Mouse (Mus musculus) bone marrow macrophage, adult 2 months (primary cell): ENCODE results near the gene H2-Aa. TPM values are rescaled to one million over a fixed set of nuclear protein-coding genes. Genes with fewer than 3 reads are reported as not detected.
A peak's percentile ranks its signal among the peaks of the same experiment; 100 is the strongest.

Source experiments
- H3K27ac ChIP-seq: 2 replicates; pipeline ENCODE4 v1.5.1; 2012; ENCODE audit warnings: low read depth, low read length; ENCODE audit not compliant: insufficient read depth
- H3K4me1 ChIP-seq: 2 replicates; pipeline ENCODE4 v1.6.1; 2012; ENCODE audit warnings: low read length; ENCODE audit not compliant: control insufficient read depth, insufficient read depth
- H3K4me3 ChIP-seq: 2 replicates; pipeline ENCODE4 v1.5.1; 2012; ENCODE audit warnings: mild to moderate bottlenecking, low read length, moderate library complexity; ENCODE audit not compliant: insufficient read depth
- CTCF ChIP-seq: IDR thresholded peaks from 2 replicates; pipeline ENCODE4 v1.5.1; 2012; ENCODE audit warnings: low read depth, mild to moderate bottlenecking, low read length, moderate library complexity
- POLR2A ChIP-seq: IDR thresholded peaks from 2 replicates; pipeline ENCODE4 v1.6.1; 2012; ENCODE audit warnings: mild to moderate bottlenecking, low read depth, low read length, borderline replicate concordance
- polyA plus RNA-seq: library from polyadenylated mRNA; stranded (reverse); fragments of >200 nt; gene quantifications from 2 replicates; pipeline ENCODE4 v1.2.4, GENCODE M21; 2012; ENCODE audit not compliant: missing spikeins, insufficient read depth, insufficient read length

The H2-Aa gene
- polyA plus RNA-seq, 1 experiment: 2,467 TPM

DNA sequence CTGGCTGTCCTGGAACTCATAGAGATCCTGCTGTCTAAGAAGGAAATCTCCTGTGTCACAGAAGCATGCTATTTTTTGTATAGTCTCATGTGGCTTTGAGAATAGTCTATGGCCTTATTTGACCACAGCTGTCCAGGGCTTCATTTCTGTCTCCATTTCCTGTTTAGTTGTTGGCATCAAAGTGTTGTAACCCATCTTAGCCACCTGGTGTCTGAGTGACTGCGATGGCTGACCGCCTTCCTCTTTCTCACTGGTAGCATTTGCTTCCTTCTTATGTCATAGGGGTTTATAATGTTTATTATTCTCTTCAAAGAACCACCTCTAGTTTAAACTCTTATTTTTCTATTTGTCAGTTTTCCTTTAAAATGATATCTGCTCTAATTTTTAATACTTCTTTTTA, 38.9 kb downstream of the H2-Aa start:
- Histone ChIP-seq H3K4me3 (no peak overlapping the region), H3K27ac (no peak overlapping the region), H3K4me1 (peaks cover 4% of the 10 kb centered on the region)
- TF ChIP-seq POLR2A: no peak

DNA sequence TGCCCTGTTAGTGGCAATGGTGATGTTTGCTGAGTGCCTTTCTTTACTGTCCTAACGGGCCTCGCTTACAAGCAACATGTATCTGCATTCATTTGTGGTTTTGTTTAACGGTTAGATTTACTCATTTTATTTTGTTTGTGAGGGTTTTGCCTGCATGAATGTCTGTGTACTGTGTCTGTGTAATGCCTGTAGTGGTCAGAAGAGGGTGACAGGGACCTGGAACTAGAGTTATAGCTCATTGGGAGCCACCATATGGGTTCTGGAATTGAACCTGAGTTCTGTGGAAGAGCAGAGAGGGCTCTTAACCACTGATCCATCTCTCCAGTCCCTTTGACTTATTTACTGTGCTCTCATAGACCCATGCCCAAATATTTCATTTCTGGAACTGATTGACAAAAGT, 40.6 kb downstream of the H2-Aa start:
- H3K4me3 ChIP-seq: no peak overlapping the region
- peaks cover 4% of the 10 kb centered on the region for H3K4me1 ChIP-seq
- TF ChIP-seq POLR2A: no peak
- TF ChIP-seq CTCF: no peak
- no peak overlapping the region for H3K27ac ChIP-seq

DNA sequence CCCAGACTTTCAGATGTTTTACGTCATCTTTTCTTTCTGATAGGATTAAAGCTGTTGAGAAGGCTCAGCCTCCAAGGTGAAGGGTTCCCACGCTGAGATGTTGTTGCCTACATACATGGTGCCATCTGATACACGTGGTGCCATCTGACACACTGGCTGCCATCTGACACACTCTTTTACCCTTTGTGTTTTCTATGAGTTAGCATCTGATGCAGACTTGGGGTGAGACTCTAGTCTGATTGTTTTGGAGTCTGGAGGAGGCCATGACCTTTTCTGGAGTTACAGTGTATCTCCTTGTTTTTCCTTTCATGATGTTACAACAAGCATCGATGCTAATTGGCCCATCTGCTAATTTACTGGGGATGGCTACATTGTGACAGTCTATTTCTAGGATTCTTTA, 43.0 kb downstream of the H2-Aa start:
- no peak overlapping the region for H3K4me3 ChIP-seq
- TF ChIP-seq CTCF (no peak), POLR2A (no peak)

DNA sequence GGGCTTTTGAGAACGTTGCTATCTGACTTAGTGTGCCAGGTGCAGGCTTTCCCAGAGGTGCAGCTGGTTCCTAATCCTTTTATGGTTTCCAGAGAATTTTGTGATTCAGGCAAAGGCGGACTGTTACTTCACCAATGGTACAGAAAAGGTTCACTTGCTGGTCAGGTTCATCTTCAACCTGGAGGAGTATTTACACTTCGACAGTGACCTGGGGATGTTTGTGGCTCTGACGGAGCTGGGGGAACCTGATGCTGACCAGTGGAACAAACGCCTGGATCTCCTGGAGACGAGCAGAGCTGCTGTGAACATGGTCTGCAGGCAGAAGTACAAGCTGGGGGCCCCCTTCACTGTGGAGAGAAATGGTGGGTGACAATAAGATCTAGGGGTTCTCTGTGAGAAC, 46.7 kb downstream of the H2-Aa start:
- H3K27ac ChIP-seq: no peak overlapping the region
- TF ChIP-seq POLR2A (no peak), CTCF (no peak)
- peaks cover 11% of the 10 kb centered on the region for H3K4me1 ChIP-seq
- H3K4me3 ChIP-seq: no peak overlapping the region

More for the DNA sequence above, 43.0 kb downstream of the H2-Aa start:
- H3K4me1 ChIP-seq: peaks cover 8% of the 10 kb centered on the region
- H3K27ac ChIP-seq: no peak overlapping the region

DNA sequence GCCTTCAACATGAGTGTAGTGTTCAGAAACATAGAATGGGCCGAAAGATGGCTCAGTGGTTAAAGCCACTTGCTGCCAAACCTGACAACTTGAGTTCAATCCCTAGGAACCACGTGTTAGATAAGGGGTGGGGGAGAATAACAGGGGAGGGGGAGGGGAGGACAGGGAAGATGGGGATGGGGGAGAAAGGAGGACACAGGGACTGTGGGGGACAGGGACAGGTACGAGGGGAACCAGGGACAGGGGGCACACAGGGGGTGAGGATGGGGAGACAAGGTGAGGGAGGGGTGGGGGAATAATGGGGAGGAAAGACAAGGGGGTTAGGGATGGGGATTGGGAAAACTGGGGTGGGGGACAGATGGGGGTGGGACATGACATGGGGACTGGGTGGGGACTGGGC, 47.3 kb downstream of the H2-Aa start:
- Histone ChIP-seq H3K27ac (peak overlapping the region; percentile 76; the same call in 1 of the 2 replicates), H3K4me3 (peak overlapping the region; percentile 42), H3K4me1 (peaks cover 11% of the 10 kb centered on the region)
- TF ChIP-seq CTCF: no peak
- no peak for TF ChIP-seq POLR2A

DNA sequence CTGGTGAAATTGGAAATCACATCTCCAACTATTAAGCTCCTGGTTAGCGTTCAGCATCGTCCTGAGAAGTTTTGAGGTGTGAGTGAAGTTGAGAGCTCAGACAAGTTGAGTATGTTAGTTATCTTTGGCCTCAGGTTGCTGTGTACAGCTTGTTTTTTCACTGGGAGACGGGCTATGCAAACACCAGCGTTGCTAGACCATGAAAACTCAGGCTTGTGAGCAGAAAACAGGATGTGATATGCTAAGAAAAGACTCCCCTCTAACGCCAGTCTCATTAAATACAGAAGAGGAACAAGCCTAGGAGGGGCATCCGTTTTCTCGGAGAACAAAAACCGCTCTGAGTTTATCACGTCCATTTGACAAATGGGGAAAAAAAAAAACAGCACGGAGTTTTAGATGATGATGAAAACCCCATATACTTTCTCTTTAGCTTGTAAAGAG, 48.0 kb downstream of the H2-Aa start:
- Histone ChIP-seq H3K27ac (peak overlapping the region; percentile 77), H3K4me1 (peaks cover 13% of the 10 kb centered on the region), H3K4me3 (peak overlapping the region; percentile 42)
- TF ChIP-seq POLR2A (no peak), CTCF (no peak)

DNA sequence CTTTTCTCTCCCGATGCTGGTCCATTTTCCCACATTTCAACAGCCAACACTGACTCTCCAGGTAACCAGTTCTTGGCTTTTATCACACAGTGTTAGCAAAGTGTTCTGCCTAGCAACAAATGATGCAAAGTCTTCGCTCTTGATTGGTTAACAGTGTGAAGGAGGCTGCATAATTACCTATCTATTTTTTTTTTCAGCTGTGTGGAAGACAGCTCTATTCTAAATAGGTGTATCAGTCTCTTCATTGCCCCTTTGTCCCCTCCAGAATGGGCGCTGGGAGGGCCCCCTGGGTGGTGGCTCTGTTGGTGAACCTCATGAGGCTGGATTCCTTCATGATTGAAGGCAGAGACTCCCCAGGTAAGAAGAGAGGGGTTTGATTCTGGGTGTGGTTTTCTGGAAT, 48.9 kb downstream of the H2-Aa start, which contains the start of gene H2-Ob:
Gene H2-Ob, plus strand, starts transcription at position 198 of the 400 bp plus-strand sequence.
- H3K4me3 ChIP-seq: peak within 1 kb of the TSS; percentile 12; the same call in 1 of the 2 replicates

DNA sequence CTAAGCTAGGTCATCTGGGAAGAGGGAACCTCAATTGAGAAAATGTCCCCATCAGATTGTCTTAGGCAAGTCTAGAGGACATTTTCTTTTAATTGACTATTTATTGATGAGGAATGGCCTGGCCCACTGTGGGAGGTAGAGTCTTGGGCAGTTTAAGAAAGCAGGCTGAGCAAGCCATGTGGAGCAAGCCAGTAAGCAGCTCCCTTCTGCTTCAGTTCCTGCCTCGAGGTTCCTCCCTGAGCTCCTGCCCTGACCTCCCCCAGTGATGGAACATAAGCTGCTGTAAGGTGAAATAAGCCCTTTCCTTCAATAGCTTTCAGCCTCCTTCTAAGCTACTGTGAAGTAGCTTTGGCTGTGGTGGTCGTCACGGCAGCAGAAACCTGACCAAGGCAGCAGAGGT, 49.9 kb downstream of the H2-Aa start:
- TF ChIP-seq POLR2A (no peak), CTCF (no peak)
- no peak overlapping the region for H3K4me3 ChIP-seq
- H3K27ac ChIP-seq: no peak overlapping the region
- H3K4me1 ChIP-seq: peaks cover 13% of the 10 kb centered on the region

More for the DNA sequence above, 48.9 kb downstream of the H2-Aa start, which contains the start of gene H2-Ob:
- Histone ChIP-seq H3K4me1 (peaks cover 13% of the 10 kb centered on the region), H3K27ac (peak within 1 kb of the TSS; percentile 77)
- TF ChIP-seq POLR2A (no peak), CTCF (no peak)

DNA sequence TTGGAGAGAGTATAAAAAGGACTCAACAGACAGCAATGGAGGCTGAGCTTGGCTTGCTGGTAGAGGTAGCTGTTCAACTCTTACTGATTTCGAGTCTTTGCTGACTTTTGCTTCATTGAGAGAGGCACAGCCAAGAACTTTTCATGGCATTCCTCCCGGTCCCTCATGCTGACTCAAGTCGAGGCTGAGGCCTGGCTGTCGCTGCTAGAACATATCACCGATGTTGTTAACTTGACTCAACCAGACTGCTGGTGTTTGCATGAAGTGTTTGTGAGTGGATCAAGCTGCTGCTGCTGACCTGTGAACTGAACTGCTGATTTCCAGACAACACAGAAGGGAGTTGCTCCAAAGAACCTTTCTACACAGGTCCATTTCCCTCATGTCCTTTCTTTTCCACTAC, 50.9 kb downstream of the H2-Aa start:
- H3K4me3 ChIP-seq: no peak overlapping the region
- peaks cover 13% of the 10 kb centered on the region for H3K4me1 ChIP-seq
- H3K27ac ChIP-seq: no peak overlapping the region
- TF ChIP-seq CTCF (no peak), POLR2A (no peak)

DNA sequence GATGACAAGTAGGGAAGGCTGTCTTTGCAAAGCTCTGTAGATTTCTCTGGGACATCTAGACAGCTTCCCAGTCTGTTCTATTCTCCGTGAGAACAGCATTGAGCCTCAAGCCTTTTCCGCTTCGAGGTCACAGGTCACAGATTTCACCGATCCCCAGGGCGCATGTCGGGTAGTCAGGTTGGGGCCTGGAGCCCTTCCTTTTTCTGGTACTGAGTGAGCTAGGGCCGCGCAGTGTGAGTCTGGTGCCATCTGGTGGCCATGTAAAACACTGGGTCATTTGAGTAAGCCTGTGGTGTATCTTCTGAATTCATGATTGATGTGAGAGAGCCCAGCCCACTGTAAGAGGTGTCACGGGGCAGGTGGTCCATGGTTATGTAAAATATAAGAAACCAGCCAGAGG, 52.7 kb downstream of the H2-Aa start:
- H3K4me3 ChIP-seq: no peak overlapping the region
- TF ChIP-seq CTCF (peak; percentile 96), POLR2A (no peak)
- H3K27ac ChIP-seq: no peak overlapping the region

More for the DNA sequence above, 52.7 kb downstream of the H2-Aa start:
- peaks cover 9% of the 10 kb centered on the region for H3K4me1 ChIP-seq

Other genes with a start within 250 kb of the H2-Aa start
- gene Col11a2, start 248.4 kb downstream of the H2-Aa start, polyA plus RNA-seq: 0.51 and 0.61 TPM in 2 replicates
- 0.88 TPM in 1 of 2 replicates, not detected in the other for gene H2-Oa, start 195.5 kb downstream of the H2-Aa start, polyA plus RNA-seq
- 206 and 214 TPM in 2 replicates for gene H2-DMa, start 168.3 kb downstream of the H2-Aa start, polyA plus RNA-seq
- 156 and 185 TPM in 2 replicates for gene Brd2, start 165.2 kb downstream of the H2-Aa start, polyA plus RNA-seq
- gene H2-DMb2, start 144.5 kb downstream of the H2-Aa start, polyA plus RNA-seq: 3.0 and 4.9 TPM in 2 replicates
- 232 and 258 TPM in 2 replicates for gene H2-DMb1, start 134.8 kb downstream of the H2-Aa start, polyA plus RNA-seq
- gene Tap1, start 100.3 kb downstream of the H2-Aa start, polyA plus RNA-seq: 56.2 and 60.8 TPM in 2 replicates
- 134 TPM in 2 replicates for gene Psmb9, start 100.1 kb downstream of the H2-Aa start, polyA plus RNA-seq
- 201 and 204 TPM in 2 replicates for gene Psmb8, start 90.1 kb downstream of the H2-Aa start, polyA plus RNA-seq
- 51.8 and 56.6 TPM in 2 replicates for gene Tap2, start 84.3 kb downstream of the H2-Aa start, polyA plus RNA-seq
- gene H2-Ob, start 48.9 kb downstream of the H2-Aa start, polyA plus RNA-seq: 1.9 and 2.0 TPM in 2 replicates
- gene H2-Ab1, start 30.1 kb downstream of the H2-Aa start, polyA plus RNA-seq: 1,609 and 1,701 TPM in 2 replicates
- 1,267 and 1,387 TPM in 2 replicates for gene H2-Eb1, start 18.0 kb upstream of the H2-Aa start, polyA plus RNA-seq
- gene H2-Eb2, start 37.8 kb upstream of the H2-Aa start, polyA plus RNA-seq: 0.31 TPM in 1 of 2 replicates, not detected in the other
- gene Btnl2, start 67.0 kb upstream of the H2-Aa start, polyA plus RNA-seq: 0.41 and 0.71 TPM in 2 replicates
- gene Btnl1, start 89.3 kb upstream of the H2-Aa start, polyA plus RNA-seq: not detected in 2 replicates
- 0.95 TPM in 1 of 2 replicates, not detected in the other for gene BC051142, start 111.0 kb upstream of the H2-Aa start, polyA plus RNA-seq
- not detected in 2 replicates for gene Btnl4, start 189.5 kb upstream of the H2-Aa start, polyA plus RNA-seq
- not detected in 2 replicates for gene Btnl6, start 229.5 kb upstream of the H2-Aa start, polyA plus RNA-seq